Mouse (Mus musculus) embryonic facial prominence, embryonic 15.5 days (tissue): ENCODE results near the gene Fez1. TPM values are rescaled to one million over a fixed set of nuclear protein-coding genes. Genes with fewer than 3 reads are reported as not detected.

Experiments
- ATAC-seq: fragments of 200-750 bp; cut with Nextera tagmentation; 2 replicates; pipeline ENCODE4 v1.8.0; 2017; ENCODE audit warnings: low read depth, moderate TSS enrichment; ENCODE audit not compliant: insufficient number of reproducible peaks, low FRiP score, low TSS enrichment
- H3K27ac ChIP-seq: fragments of 300-500 bp; sonication (generic); replicated peaks from 2 replicates; pipeline ENCODE4 v1.5.1; 2015; ENCODE audit warnings: mild to moderate bottlenecking, inconsistent platforms
- H3K27me3 ChIP-seq: fragments of 300-500 bp; sonication (generic); 2 replicates; pipeline ENCODE4 v1.6.1; 2015; ENCODE audit warnings: inconsistent platforms
- H3K36me3 ChIP-seq: fragments of 300-500 bp; sonication (generic); 2 replicates; pipeline ENCODE4 v1.6.1; 2015; ENCODE audit warnings: mild to moderate bottlenecking, inconsistent platforms
- H3K4me1 ChIP-seq: fragments of 300-500 bp; sonication (generic); 2 replicates; pipeline ENCODE4 v1.6.1; 2015; ENCODE audit warnings: inconsistent platforms
- H3K4me2 ChIP-seq: fragments of 300-500 bp; sonication (generic); replicated peaks from 2 replicates; pipeline ENCODE4 v1.6.1; 2015; ENCODE audit warnings: mild to moderate bottlenecking, inconsistent platforms
- H3K4me3 ChIP-seq: fragments of 300-500 bp; sonication (generic); replicated peaks from 2 replicates; pipeline ENCODE4 v1.5.1; 2015; ENCODE audit warnings: mild to moderate bottlenecking, inconsistent platforms
- H3K9ac ChIP-seq: fragments of 300-500 bp; sonication (generic); 2 replicates; pipeline ENCODE4 v1.6.1; 2015; ENCODE audit warnings: inconsistent platforms
- H3K9me3 ChIP-seq: fragments of 300-500 bp; sonication (generic); replicated peaks from 2 replicates; pipeline ENCODE4 v1.6.1; 2016; ENCODE audit warnings: inconsistent platforms
- WGBS: fragments of 180-500 bp; shearing (Covaris S2); methylation state at CpG from one replicate; pipeline ENCODE4 v1.1.7; 2015; 5-methylcytosine and 5-hydroxymethylcytosine counted together
- polyA plus RNA-seq: library from polyadenylated mRNA; unstranded; fragments of >200 nt; fragmentation: Nextera tagmentation; extraction: Ambion mirVana; gene quantifications from 2 replicates; pipeline ENCODE4 v1.2.1, GENCODE M21; 2015

The Fez1 gene
- polyA plus RNA-seq, 1 experiment from 2014 or later, result 53.9 TPM

DNA sequence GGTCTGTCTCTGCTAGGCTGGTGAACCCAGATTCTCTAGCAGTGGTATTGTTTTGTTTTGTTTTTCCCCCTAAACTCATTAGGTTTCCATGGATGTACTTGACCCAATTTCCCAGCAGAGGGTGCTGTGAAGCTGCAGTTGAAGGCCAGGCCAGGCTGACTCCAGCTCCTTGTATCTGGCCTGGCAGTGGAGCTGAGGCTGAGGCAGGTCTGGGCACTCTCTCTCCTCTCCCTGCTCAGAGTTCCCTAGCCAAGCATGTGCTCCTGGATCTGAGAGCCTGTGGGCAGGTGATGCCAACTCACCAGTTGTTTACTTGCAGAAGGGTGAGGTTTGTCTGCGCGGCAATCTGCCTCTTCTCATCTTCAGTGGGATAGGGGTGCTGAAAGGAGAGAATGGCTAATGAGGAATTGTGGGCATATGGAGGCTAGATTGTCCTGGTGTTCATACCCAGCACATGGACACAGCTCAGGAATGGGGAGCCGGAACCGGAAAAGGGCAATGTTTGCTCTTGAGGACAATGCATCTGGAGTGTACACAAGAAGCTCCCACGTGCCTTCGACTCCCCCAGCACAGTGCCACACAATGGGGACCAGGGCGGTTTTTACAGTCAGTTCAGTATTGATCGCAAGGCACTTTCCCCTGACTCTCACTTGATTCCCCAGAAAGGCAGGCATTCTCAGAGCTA lies 73.5 kb downstream of the Fez1 start:
- no peaks in the 10 kb centered on the region for H3K4me1 ChIP-seq
- no peaks in the 10 kb centered on the region for H3K27me3 ChIP-seq
- ATAC-seq, result no peak
- no peak overlapping the region for H3K9ac ChIP-seq
- H3K9me3 ChIP-seq, result no peaks in the 10 kb centered on the region
- no peak overlapping the region for H3K27ac ChIP-seq
- no peaks in the 10 kb centered on the region for H3K36me3 ChIP-seq
- no peak overlapping the region for H3K4me3 ChIP-seq
- WGBS, result 78% methylated on average over 8 of the region's 8 CpGs
- no peak overlapping the region for H3K4me2 ChIP-seq

- no peak for ATAC-seq
- H3K4me1 ChIP-seq, result no peaks in the 10 kb centered on the region
- H3K4me2 ChIP-seq, result no peak overlapping the region
- H3K36me3 ChIP-seq, result no peaks in the 10 kb centered on the region
- no peak overlapping the region for H3K9ac ChIP-seq
- WGBS, result 85% methylated on average over 3 of the region's 3 CpGs
- no peak overlapping the region for H3K4me3 ChIP-seq
- H3K9me3 ChIP-seq, result no peaks in the 10 kb centered on the region
- no peaks in the 10 kb centered on the region for H3K27me3 ChIP-seq
- no peak overlapping the region for H3K27ac ChIP-seq
Measured at GRCm38 (mm10) chr9:36898560-36898959, 76.9 kb downstream of the Fez1 start.

DNA sequence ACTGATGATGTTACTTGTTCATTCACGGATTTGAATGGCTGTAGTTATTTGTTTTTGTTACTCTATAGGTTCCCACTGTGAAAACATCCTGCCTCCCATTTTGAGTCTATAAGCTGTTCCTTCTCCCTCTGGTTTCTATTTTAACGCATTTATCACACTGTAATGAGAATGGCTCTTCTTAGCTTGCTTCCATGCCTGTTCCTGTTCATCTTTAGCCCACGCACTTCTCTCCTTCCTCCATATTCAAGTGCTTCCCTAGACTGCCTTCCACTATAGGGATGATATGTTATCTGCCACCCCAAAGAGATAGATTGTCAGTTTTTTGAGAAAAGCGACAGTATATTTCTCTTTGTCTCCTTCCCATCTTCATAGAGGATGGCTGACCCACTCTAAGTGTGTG lies 78.8 kb downstream of the Fez1 start:
- Histone ChIP-seq H3K4me2 (no peak overlapping the region), H3K4me1 (0 out of 2 replicates have a peak, but pooled peaks cover 1% of the 10 kb centered on the region), H3K9ac (no peak overlapping the region), H3K4me3 (no peak overlapping the region), H3K27me3 (no peaks in the 10 kb centered on the region), H3K36me3 (no peaks in the 10 kb centered on the region), H3K9me3 (no peaks in the 10 kb centered on the region), H3K27ac (no peak overlapping the region)
- no peak for ATAC-seq
- 91% methylated on average over 4 of the region's 4 CpGs for WGBS

DNA sequence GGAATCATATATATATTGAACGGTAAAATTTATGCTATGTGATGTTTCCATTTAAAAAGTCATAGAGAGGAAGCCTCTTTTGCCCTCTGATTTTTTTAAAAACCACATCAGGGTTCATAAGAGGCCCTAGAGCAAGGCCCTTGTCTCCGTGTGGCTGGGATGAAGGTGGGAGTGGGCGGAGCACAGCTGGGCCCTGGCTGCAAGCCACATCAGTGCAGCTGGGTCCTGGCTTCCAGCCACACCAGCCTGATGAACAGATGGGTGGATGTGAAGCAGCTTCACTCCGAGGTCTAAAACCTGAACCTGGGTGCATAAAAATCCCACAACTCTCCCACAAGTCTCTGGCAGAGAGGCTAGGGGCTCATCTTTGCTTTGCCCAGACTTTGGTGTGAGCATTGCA lies 83.8 kb downstream of the Fez1 start:
- Histone ChIP-seq H3K4me2 (no peak overlapping the region), H3K9me3 (no peaks in the 10 kb centered on the region), H3K4me3 (no peak overlapping the region), H3K36me3 (no peaks in the 10 kb centered on the region), H3K4me1 (0 out of 2 replicates have a peak, but pooled peaks cover 6% of the 10 kb centered on the region), H3K9ac (no peak overlapping the region), H3K27me3 (no peaks in the 10 kb centered on the region), H3K27ac (no peak overlapping the region)
- WGBS, result 44% methylated on average over 4 of the region's 4 CpGs
- ATAC-seq, result no peak

GRCm38 (mm10) chr9:36916362-36916761 lies 94.7 kb downstream of the Fez1 start:
- H3K36me3 ChIP-seq, result no peaks in the 10 kb centered on the region
- ATAC-seq, result no peak
- H3K27ac ChIP-seq, result peak overlapping the region; percentile 69
- peaks cover 25% of the 10 kb centered on the region for H3K4me1 ChIP-seq
- H3K9ac ChIP-seq, result no peak overlapping the region
- H3K4me2 ChIP-seq, result peak overlapping the region; percentile 35; the same call in 1 of the 2 replicates
- WGBS, result 4% methylated on average over 6 of the region's 6 CpGs
- no peak overlapping the region for H3K4me3 ChIP-seq
- H3K27me3 ChIP-seq, result no peaks in the 10 kb centered on the region
- H3K9me3 ChIP-seq, result no peaks in the 10 kb centered on the region

GRCm38 (mm10) chr9:36916915-36917314 lies 95.3 kb downstream of the Fez1 start:
- Histone ChIP-seq H3K4me3 (no peak overlapping the region), H3K36me3 (no peaks in the 10 kb centered on the region), H3K4me2 (0 out of 2 replicates have a peak overlapping the region, but pooled peaks have one; percentile 35), H3K9me3 (no peaks in the 10 kb centered on the region), H3K9ac (no peak overlapping the region), H3K27ac (peak overlapping the region; percentile 69), H3K4me1 (peaks cover 25% of the 10 kb centered on the region), H3K27me3 (no peaks in the 10 kb centered on the region)
- WGBS, result 25% methylated on average over 5 of the region's 5 CpGs
- ATAC-seq, result peak; percentile 77

GRCm38 (mm10) chr9:36918582-36918981 lies 96.9 kb downstream of the Fez1 start:
- no peak overlapping the region for H3K4me3 ChIP-seq
- no peak for ATAC-seq
- no peak overlapping the region for H3K4me2 ChIP-seq
- no peaks in the 10 kb centered on the region for H3K9me3 ChIP-seq
- 50% methylated on average over 3 of the region's 3 CpGs for WGBS
- H3K4me1 ChIP-seq, result peaks cover 25% of the 10 kb centered on the region
- no peaks in the 10 kb centered on the region for H3K36me3 ChIP-seq
- H3K27me3 ChIP-seq, result no peaks in the 10 kb centered on the region
- no peak overlapping the region; the same call in 1 of the 2 replicates for H3K9ac ChIP-seq
- H3K27ac ChIP-seq, result no peak overlapping the region

DNA sequence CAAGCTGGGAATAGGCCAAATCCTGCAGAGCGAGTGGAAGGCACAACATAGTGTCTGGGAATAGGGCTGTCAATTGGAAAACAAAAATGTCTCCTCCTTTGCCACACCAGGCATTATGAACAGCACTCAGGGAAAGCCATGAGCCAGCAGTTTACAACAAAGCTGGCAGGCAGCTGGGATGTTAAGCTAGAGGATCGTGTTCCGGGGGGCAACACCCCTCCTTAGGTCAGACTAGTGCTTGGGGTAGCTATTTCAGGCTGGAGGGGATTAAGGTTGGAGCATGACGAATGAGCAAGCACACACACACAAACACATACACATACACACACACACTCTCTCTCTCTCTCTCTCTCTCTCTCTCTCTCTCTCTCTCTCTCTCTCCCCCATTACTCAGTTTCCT lies 97.8 kb downstream of the Fez1 start:
- no peaks in the 10 kb centered on the region for H3K27me3 ChIP-seq
- H3K36me3 ChIP-seq, result no peaks in the 10 kb centered on the region
- H3K4me3 ChIP-seq, result no peak overlapping the region
- WGBS, result 22% methylated on average over 4 of the region's 4 CpGs
- no peak overlapping the region for H3K4me2 ChIP-seq
- 0 out of 2 replicates have a peak overlapping the region, but pooled peaks have one; percentile 25 for H3K27ac ChIP-seq
- H3K9ac ChIP-seq, result no peak overlapping the region
- peaks cover 25% of the 10 kb centered on the region for H3K4me1 ChIP-seq
- ATAC-seq, result peak; percentile 47; the same call in 1 of the 2 replicates
- no peaks in the 10 kb centered on the region for H3K9me3 ChIP-seq

- H3K27me3 ChIP-seq, result no peaks in the 10 kb centered on the region
- H3K27ac ChIP-seq, result no peak overlapping the region
- no peaks in the 10 kb centered on the region for H3K9me3 ChIP-seq
- H3K4me2 ChIP-seq, result no peak overlapping the region
- H3K4me3 ChIP-seq, result no peak overlapping the region
- H3K4me1 ChIP-seq, result peaks cover 19% of the 10 kb centered on the region
- peak; percentile 74; the same call in 1 of the 2 replicates for ATAC-seq
- 68% methylated on average over 13 of the region's 13 CpGs for WGBS
- H3K36me3 ChIP-seq, result no peaks in the 10 kb centered on the region
- no peak overlapping the region for H3K9ac ChIP-seq
Measured at GRCm38 (mm10) chr9:36921718-36922415, 100.2 kb downstream of the Fez1 start.

GRCm38 (mm10) chr9:36923753-36924152 lies 102.1 kb downstream of the Fez1 start:
- Histone ChIP-seq H3K36me3 (no peaks in the 10 kb centered on the region), H3K27me3 (no peaks in the 10 kb centered on the region), H3K4me3 (no peak overlapping the region), H3K4me2 (no peak overlapping the region), H3K4me1 (peaks cover 10% of the 10 kb centered on the region; the same call in 1 of the 2 replicates), H3K27ac (no peak overlapping the region), H3K9ac (no peak overlapping the region), H3K9me3 (no peaks in the 10 kb centered on the region)
- ATAC-seq, result no peak
- 80% methylated on average over 5 of the region's 5 CpGs for WGBS
